Mouse (Mus musculus) kidney, embryonic 14.5 days (tissue): ENCODE results near the gene Pank3. TPM values are rescaled to one million over a fixed set of nuclear protein-coding genes. Genes with fewer than 3 reads are reported as not detected.

Experiments used
- microRNA counts: library from miRNA; unstranded; fragments of <30 nt; microRNA quantifications from one replicate; lab custom pipeline; 2017
- microRNA-seq: library from miRNA; unstranded; fragments of <30 nt; microRNA quantifications from one replicate; pipeline ENCODE4, GENCODE M21; 2016
- polyA plus RNA-seq: library from polyadenylated mRNA; unstranded; fragments of >200 nt; fragmentation: Nextera tagmentation; extraction: Ambion mirVana; gene quantifications from 2 replicates; pipeline ENCODE4 v1.2.1, GENCODE M21; 2014

The Pank3 gene
- polyA plus RNA-seq, 1 experiment from 2014 or later = 22.8 TPM

MicroRNA genes within 50 kb of the gene (microRNA counts, 519-probe panel; counts per million panel counts)
- microRNA mmu-miR-103 (lab: Ali Mortazavi, UCI) = 7,156 counts per million, percentile 76 among the panel's probes with 10 or more counts

Small RNA genes lying within 50 kb of the gene (microRNA-seq; reads per million reads assigned to microRNA genes)
- 4.0 reads per million, percentile 16 among the genes with 10 or more reads in this experiment for gene Mir103-1

Other genes with a start within 250 kb of the Pank3 start
- not detected in 2 replicates for gene Fbll1, start 29.4 kb downstream of the Pank3 start, polyA plus RNA-seq
- gene Rars, start 65.0 kb downstream of the Pank3 start, polyA plus RNA-seq = 108 TPM in 2 replicates
- gene Wwc1, start 211.0 kb downstream of the Pank3 start, polyA plus RNA-seq = 5.0 and 9.5 TPM in 2 replicates